Comparison of ENCODE assay signal across 8 mouse cellular contexts in the genomic region with DNA sequence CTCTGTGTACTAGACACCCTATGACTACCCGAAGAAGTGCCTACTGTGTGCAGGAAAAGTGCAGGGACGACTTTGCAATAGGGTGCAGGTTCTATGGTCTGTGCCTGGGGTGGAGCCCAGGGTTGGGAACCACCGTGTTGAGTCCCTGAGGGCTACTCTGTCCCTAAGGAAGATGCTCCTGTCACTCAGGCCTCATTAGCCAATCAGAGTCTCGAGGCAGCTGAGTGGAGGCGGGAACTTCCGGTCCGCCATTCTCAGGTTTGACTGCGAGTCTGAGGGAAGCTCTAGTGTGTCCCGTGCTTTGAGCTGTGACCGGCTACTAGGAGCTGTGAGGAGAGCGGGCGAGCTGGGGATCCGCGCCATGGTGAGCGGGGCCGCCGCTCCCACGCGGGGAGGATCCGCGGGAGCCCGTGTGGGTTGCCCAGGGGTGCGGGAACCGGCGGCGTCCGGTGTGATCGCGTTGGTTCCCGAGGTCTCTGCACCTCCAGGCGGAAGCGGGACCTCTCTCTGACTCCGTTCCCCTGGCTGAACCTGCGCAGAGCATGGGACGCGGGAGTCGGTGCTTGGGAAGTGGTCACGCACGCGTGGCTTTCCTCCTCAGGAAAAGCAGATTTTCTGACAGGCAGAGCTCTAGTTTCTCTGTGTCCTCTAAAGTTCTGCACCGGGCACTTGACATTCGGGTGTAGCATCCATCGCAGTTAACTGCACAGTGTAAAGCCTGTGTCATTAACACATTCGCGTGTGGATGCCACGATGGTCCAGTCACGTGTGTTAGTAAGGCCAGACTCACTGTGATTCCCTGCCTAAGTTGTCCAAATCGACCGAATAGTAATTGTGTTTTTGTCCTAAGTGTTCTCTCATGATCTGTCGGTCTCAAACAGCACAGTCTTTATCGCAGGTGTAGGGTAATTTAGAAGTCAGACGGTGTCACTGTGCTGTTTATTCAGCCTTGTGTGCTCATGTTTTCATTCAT. TPM values are rescaled to one million over a fixed set of nuclear protein-coding genes. Genes with fewer than 3 reads are reported as not detected.
DNase-seq lines count a peak whose midpoint lies in the region; ATAC-seq and TF ChIP-seq lines count a peak whose summit lies in the region.
"Not testable (repeated sequence)": the region's sequence is repeated elsewhere in the genome, so short reads cannot be mapped to it uniquely, and the experiment has no call there.

A gene (plus strand): TSS at position 257 of the 973 bp plus-strand sequence.

- peak within 1 kb of the TSS; percentile 64 for H3K9ac ChIP-seq in hindbrain, embryonic 11.5 days (ENCODE audit: low read depth, low read length)
- H3K9ac ChIP-seq in lung, embryonic 16.5 days (ENCODE audit: low read length): peak within 1 kb of the TSS; percentile 74

- H3K4me2 ChIP-seq in hindbrain, embryonic 11.5 days (replicated peaks; ENCODE audit: low read depth, low read length): peak within 1 kb of the TSS; percentile 41
- peak within 1 kb of the TSS; percentile 65 for H3K4me2 ChIP-seq in lung, embryonic 16.5 days (ENCODE audit: low read depth, low read length)

- WGBS in hindbrain, embryonic 11.5 days: 7% methylated on average over 26 of the region's 52 CpGs
- WGBS in lung, embryonic 16.5 days: 1% methylated on average over 33 of the region's 52 CpGs
- WGBS in thymus, adult 2 months: 2% methylated on average over 34 of the region's 52 CpGs

- peak within 1 kb of the TSS; percentile 48 for H3K4me3 ChIP-seq in hindbrain, embryonic 11.5 days (ENCODE audit: low read depth, low read length)
- H3K4me3 ChIP-seq in lung, embryonic 16.5 days (ENCODE audit: low read length): peak within 1 kb of the TSS; percentile 57
- peak within 1 kb of the TSS; percentile 46 for H3K4me3 ChIP-seq in thymus, adult 2 months (ENCODE audit: control insufficient read depth, insufficient read depth, low read length)

- H3K9me3 ChIP-seq in hindbrain, embryonic 11.5 days (ENCODE audit: control insufficient read depth, low read length); lung, embryonic 16.5 days (ENCODE audit: control insufficient read depth, low read length): not testable (repeated sequence)

- not testable (repeated sequence) for H3K36me3 ChIP-seq in hindbrain, embryonic 11.5 days (ENCODE audit: control insufficient read depth, insufficient read depth, low read length); lung, embryonic 16.5 days (ENCODE audit: control insufficient read depth, insufficient read depth, low read length); thymus, adult 2 months (ENCODE audit: control insufficient read depth, insufficient read depth, low read length)

- TF ChIP-seq POLR2A in thymus, adult 2 months (IDR thresholded peaks at IDR 0.05; ENCODE audit: control insufficient read depth, extremely low read depth, insufficient read depth, low read length, poor library complexity): not testable (repeated sequence)

- not testable (repeated sequence) for H3K27ac ChIP-seq in hindbrain, embryonic 11.5 days (ENCODE audit: low read depth, low read length); thymus, adult 2 months (ENCODE audit: control insufficient read depth, insufficient read depth, low read length)
- peak within 1 kb of the TSS; percentile 39; the same call in 1 of the 2 replicates for H3K27ac ChIP-seq in lung, embryonic 16.5 days (ENCODE audit: low read length)

- H3K4me1 ChIP-seq in hindbrain, embryonic 11.5 days (replicated peaks; ENCODE audit: control insufficient read depth, insufficient read depth, low read length); lung, embryonic 16.5 days (replicated peaks; ENCODE audit: control insufficient read depth, insufficient read depth, low read length); thymus, adult 2 months (replicated peaks; ENCODE audit: control insufficient read depth, insufficient read depth, low read length): not testable (repeated sequence)

- not testable (repeated sequence) for H3K27me3 ChIP-seq in hindbrain, embryonic 11.5 days (ENCODE audit: control insufficient read depth, insufficient read depth, low read length); lung, embryonic 16.5 days (ENCODE audit: control insufficient read depth, insufficient read depth, low read depth, low read length); thymus, adult 2 months (ENCODE audit: control insufficient read depth, insufficient read depth, low read length)

- DNase-seq in NIH3T3 (ENCODE audit: low read depth): peak; percentile 95
- DNase-seq in cerebellum, adult 9-11 months: peak; percentile 90
- DNase-seq in frontal cortex, adult 2 months (ENCODE audit: extremely low spot score in 1 of 2, low spot score in 1 of 2): peak; percentile 80 to 93
- peak; percentile 95 for DNase-seq in hindbrain, embryonic 11.5 days (ENCODE audit: low spot score)
- peak; percentile 91 for DNase-seq in layer of hippocampus, adult 9-11 months
- peak; percentile 69 for DNase-seq in ovary, adult 18-20 months (ENCODE audit: low spot score)
- DNase-seq in thymus, adult 2 months: peak; percentile 85

- ATAC-seq in hindbrain, embryonic 11.5 days (ENCODE audit: low FRiP score): peak; percentile 97
- ATAC-seq in lung, embryonic 16.5 days (ENCODE audit: low read depth): peak; percentile 95

- not testable (repeated sequence) for TF ChIP-seq CTCF in thymus, adult 2 months (IDR thresholded peaks at IDR 0.05; ENCODE audit: borderline replicate concordance, control insufficient read depth, extremely low read depth, insufficient read depth, low read length, poor library complexity)

RNA-seq across cellular contexts. Expression of the gene that starts here (rescaled TPM):
- 2.9 and 3.3 TPM in 2 replicates for polyA plus RNA-seq in frontal cortex, adult 2 months (2012; rRNA removed)
- 5.9 and 6.9 TPM in 2 replicates for polyA plus RNA-seq in hindbrain, embryonic 11.5 days (2014; fragmentation: Nextera tagmentation; extraction: Ambion mirVana)
- 4.8 and 5.0 TPM in 2 replicates for polyA plus RNA-seq in lung, embryonic 16.5 days (2015; fragmentation: Nextera tagmentation; extraction: Ambion mirVana)
- 0.75 and 0.94 TPM in 2 replicates for polyA plus RNA-seq in thymus, adult 2 months (2012; rRNA removed)

Comparison
In these comparisons a context has a peak if more than half of its experiments do, and no peak if none do; other contexts are left out.
1. Peak in DNase-seq and H3K4me3 ChIP-seq in thymus, adult 2 months; RNA of the gene not detected or under 1 TPM.